Mouse (Mus musculus) stomach, postnatal 0 days (tissue): ENCODE results near the gene Brd1.

Experiments
- CTCF ChIP-seq: IDR thresholded peaks from 2 replicates; pipeline ENCODE4 v1.5.1; 2016; ENCODE audit warnings: antibody characterized with exemption, low read depth, mild to moderate bottlenecking, moderate library complexity
- EP300 ChIP-seq: optimal IDR thresholded peaks from 2 replicates; pipeline ENCODE3; 2016; ENCODE audit warnings: antibody characterized with exemption

GRCm38 (mm10) chr15:88663041-88663440 lies 71.0 kb downstream of the Brd1 start:
- TF ChIP-seq EP300 = no peak
- TF ChIP-seq CTCF = no peak
